Mouse (Mus musculus) liver, adult 2 months (tissue): Measurements from ENCODE around the gene Gnb2.

Source experiments
- CTCF ChIP-seq: fragments of 200-500 bp; IDR thresholded peaks from 2 replicates; pipeline ENCODE4 v1.5.1; 2011; ENCODE audit warnings: low read depth, low read length, control low read depth
- POLR2A ChIP-seq: fragments of 200-500 bp; IDR thresholded peaks from 2 replicates; pipeline ENCODE4 v1.6.1; 2011; ENCODE audit warnings: low read length, control low read depth; ENCODE audit not compliant: insufficient read depth; ENCODE audit errors: extremely low read depth

- TF ChIP-seq POLR2A = no peak
- no peak for TF ChIP-seq CTCF
Observed at GRCm38 (mm10) chr5:137485851-137486155, 47.5 kb downstream of the Gnb2 start.
